Mouse (Mus musculus): ENCODE results near the gene Llgl2.

DNA sequence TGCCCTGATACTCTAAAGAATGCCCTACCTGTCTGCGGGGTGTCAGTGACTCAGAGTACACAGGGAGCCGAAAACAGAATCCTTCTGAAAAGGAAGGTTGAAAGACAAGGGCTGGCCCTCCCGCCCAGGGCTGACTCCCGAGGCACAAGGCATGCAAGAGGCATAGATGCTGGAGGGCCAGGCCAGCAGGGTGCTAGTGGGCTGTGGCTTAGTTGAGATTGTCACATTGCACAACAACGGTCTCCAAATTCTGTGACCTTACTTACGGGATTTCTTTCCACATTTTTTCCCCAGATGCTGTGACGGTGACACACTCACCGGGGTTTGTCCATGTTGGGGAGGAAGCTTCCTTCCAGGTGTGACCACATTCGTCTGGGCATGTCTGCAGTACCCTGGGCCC lies 46.9 kb upstream of the Llgl2 start:
- TF ChIP-seq CTCF (IDR thresholded peaks at IDR 0.05; ENCODE audit: extremely low read depth, insufficient read length, insufficient replicate concordance, low read depth, low read length) (no peak), POLR2A (IDR thresholded peaks at IDR 0.05; ENCODE audit: low read depth, low read length) (no peak)
